Mouse (Mus musculus) hindbrain, embryonic 12.5 days (tissue): ENCODE measurements at regions not wholly inside any gene's neighbourhood (a gene's known extent, or its start where the extent isn't known, plus 50 kb on each side); places are given as distances from the start of the nearest gene placed in this dataset.
A peak's percentile ranks its signal among the peaks of the same experiment; 100 is the strongest.

ENCODE experiments used
- ATAC-seq: fragments of 200-750 bp; cut with Nextera tagmentation; 2 replicates; pipeline ENCODE4 v1.8.0; 2017; ENCODE audit warnings: moderate TSS enrichment; ENCODE audit not compliant: low FRiP score
- H3K27ac ChIP-seq: fragments of 300-500 bp; sonication (generic); 2 replicates; pipeline ENCODE4 v1.5.1; 2016; ENCODE audit warnings: mild to moderate bottlenecking
- H3K27me3 ChIP-seq: fragments of 300-500 bp; sonication (generic); 2 replicates; pipeline ENCODE4 v1.6.1; 2016; ENCODE audit warnings: mild to moderate bottlenecking
- H3K36me3 ChIP-seq: fragments of 300-500 bp; sonication (generic); 2 replicates; pipeline ENCODE4 v1.6.1; 2016; ENCODE audit warnings: mild to moderate bottlenecking
- H3K4me1 ChIP-seq: fragments of 300-500 bp; sonication (generic); 2 replicates; pipeline ENCODE4 v1.6.1; 2016
- H3K4me2 ChIP-seq: fragments of 300-500 bp; sonication (generic); replicated peaks from 2 replicates; pipeline ENCODE4 v1.6.1; 2016; ENCODE audit warnings: mild to moderate bottlenecking
- H3K4me3 ChIP-seq: fragments of 300-500 bp; sonication (generic); 2 replicates; pipeline ENCODE4 v1.5.1; 2016; ENCODE audit warnings: mild to moderate bottlenecking
- H3K9ac ChIP-seq: fragments of 300-500 bp; sonication (generic); 2 replicates; pipeline ENCODE4 v1.6.1; 2016; ENCODE audit warnings: mild to moderate bottlenecking, moderate library complexity
- H3K9me3 ChIP-seq: fragments of 300-500 bp; sonication (generic); replicated peaks from 2 replicates; pipeline ENCODE4 v1.6.1; 2016; ENCODE audit warnings: mild to moderate bottlenecking
- WGBS: fragments of 180-500 bp; shearing (Covaris S2); methylation state at CpG from one replicate; pipeline ENCODE4 v1.1.7; 2016; 5-methylcytosine and 5-hydroxymethylcytosine counted together

GRCm38 (mm10) chr11:44331774-44332129 lies 68.1 kb upstream of the Il12b start:
- H3K4me3 ChIP-seq, result no peak overlapping the region
- H3K4me2 ChIP-seq, result no peak overlapping the region
- H3K9me3 ChIP-seq, result no peaks in the 10 kb centered on the region
- H3K9ac ChIP-seq, result no peak overlapping the region
- H3K27ac ChIP-seq, result no peak overlapping the region
- H3K27me3 ChIP-seq, result no peaks in the 10 kb centered on the region
- ATAC-seq, result 0 out of 2 replicates have a peak, but pooled peaks have one; percentile 15
- H3K36me3 ChIP-seq, result no peaks in the 10 kb centered on the region
- H3K4me1 ChIP-seq, result 0 out of 2 replicates have a peak, but pooled peaks cover 2% of the 10 kb centered on the region
- 67% methylated on average over 4 of the region's 4 CpGs for WGBS

DNA sequence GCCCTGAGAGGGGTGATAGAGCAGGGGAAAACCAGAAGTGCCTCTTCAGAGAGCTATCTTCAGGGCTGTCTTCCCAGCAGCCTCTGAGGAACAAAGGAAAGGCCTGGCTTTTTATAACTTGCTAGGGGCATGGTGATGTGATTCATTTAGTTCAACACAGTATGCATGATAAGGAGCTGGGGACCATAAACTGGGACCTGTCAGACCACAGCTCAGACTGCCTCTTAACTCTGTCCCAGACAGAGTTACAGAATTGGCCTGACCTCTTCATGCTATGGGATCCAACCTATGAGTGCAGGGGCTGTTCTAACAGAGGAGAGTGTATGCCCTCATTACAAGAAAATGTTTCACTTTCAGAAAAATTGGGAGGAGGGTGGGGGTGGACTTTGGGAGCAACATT lies 59.3 kb upstream of the Il12b start:
- Histone ChIP-seq H3K9me3 (no peaks in the 10 kb centered on the region), H3K4me2 (no peak overlapping the region), H3K9ac (no peak overlapping the region), H3K4me1 (no peaks in the 10 kb centered on the region), H3K4me3 (no peak overlapping the region), H3K27ac (no peak overlapping the region), H3K36me3 (no peaks in the 10 kb centered on the region), H3K27me3 (no peaks in the 10 kb centered on the region)
- ATAC-seq, result no peak

DNA sequence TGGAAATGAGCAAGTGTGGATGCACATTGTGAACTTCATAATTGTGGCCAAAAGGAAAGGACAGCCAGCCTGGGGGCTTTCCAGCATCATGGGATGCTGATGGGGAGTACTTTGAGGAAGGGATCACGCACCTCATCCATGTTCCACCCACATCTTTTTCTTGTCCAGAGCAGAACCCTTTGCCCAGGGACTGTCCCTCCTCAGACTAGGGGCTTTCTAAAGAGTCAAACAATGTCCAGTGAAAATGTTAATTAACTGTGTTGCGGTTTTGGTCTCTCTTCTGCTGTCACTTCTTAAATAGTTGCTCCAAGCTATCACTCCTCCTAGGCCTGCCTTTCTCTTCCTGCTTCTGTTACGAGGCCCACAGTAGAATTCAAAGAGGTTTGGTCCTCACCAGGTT lies 51.6 kb upstream of the Il12b start:
- no peak overlapping the region for H3K4me3 ChIP-seq
- 70% methylated on average over 3 of the region's 3 CpGs for WGBS
- H3K4me2 ChIP-seq, result no peak overlapping the region
- no peaks in the 10 kb centered on the region for H3K9me3 ChIP-seq
- no peak overlapping the region for H3K27ac ChIP-seq
- no peaks in the 10 kb centered on the region for H3K36me3 ChIP-seq
- no peak for ATAC-seq
- H3K27me3 ChIP-seq, result no peaks in the 10 kb centered on the region
- H3K9ac ChIP-seq, result no peak overlapping the region
- no peaks in the 10 kb centered on the region for H3K4me1 ChIP-seq

DNA sequence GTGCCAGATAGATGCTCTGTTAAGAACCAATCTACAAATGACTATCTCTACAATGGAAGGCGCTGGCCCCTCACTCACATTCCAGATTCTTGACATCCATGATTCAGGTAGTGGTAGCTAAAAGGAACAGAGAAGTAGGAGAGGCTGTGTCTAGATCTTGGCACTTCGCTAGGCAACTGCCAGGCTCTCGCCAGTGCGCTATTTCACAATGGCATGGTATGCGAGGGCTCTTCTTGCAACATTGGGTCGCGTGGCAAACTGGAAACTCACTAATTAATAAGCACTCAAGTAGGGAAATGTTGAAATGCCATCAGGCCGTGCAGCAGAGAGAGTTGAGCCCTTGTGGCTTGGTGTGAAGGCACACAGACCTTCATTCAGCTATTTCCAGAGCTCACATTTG lies 50.3 kb upstream of the Il12b start:
- Histone ChIP-seq H3K36me3 (no peaks in the 10 kb centered on the region), H3K27me3 (no peaks in the 10 kb centered on the region)
- 84% methylated on average over 8 of the region's 8 CpGs for WGBS

More for the DNA sequence above, 50.3 kb upstream of the Il12b start:
- no peak for ATAC-seq
- Histone ChIP-seq H3K4me2 (no peak overlapping the region), H3K9me3 (0 out of 2 replicates have a peak, but pooled peaks cover 2% of the 10 kb centered on the region), H3K4me1 (no peaks in the 10 kb centered on the region), H3K4me3 (no peak overlapping the region), H3K9ac (no peak overlapping the region), H3K27ac (no peak overlapping the region)
